Mouse (Mus musculus) liver, embryonic 16.5 days (tissue): ENCODE data around the gene Scn2b. TPM values are rescaled to one million over a fixed set of nuclear protein-coding genes. Genes with fewer than 3 reads are reported as not detected.
A peak's percentile ranks its signal among the peaks of the same experiment; 100 is the strongest.

Source experiments
- ATAC-seq: fragments of 200-750 bp; cut with Nextera tagmentation; 2 replicates; pipeline ENCODE4 v1.8.0; 2017; ENCODE audit warnings: low read depth, mild to moderate bottlenecking, moderate number of reproducible peaks, moderate library complexity
- H3K27ac ChIP-seq: fragments of 300-500 bp; sonication (generic); 2 replicates; pipeline ENCODE4 v1.5.1; 2014; ENCODE audit warnings: mild to moderate bottlenecking, low read length
- H3K27me3 ChIP-seq: fragments of 300-500 bp; sonication (generic); 2 replicates; pipeline ENCODE4 v1.6.1; 2014; ENCODE audit warnings: low read depth, low read length, mixed read lengths; ENCODE audit not compliant: control insufficient read depth, insufficient read depth
- H3K36me3 ChIP-seq: fragments of 300-500 bp; sonication (generic); 2 replicates; pipeline ENCODE4 v1.6.1; 2014; ENCODE audit warnings: mild to moderate bottlenecking; ENCODE audit not compliant: control insufficient read depth, insufficient read depth
- H3K4me1 ChIP-seq: fragments of 300-500 bp; sonication (generic); 2 replicates; pipeline ENCODE4 v1.6.1; 2014; ENCODE audit warnings: low read depth, low read length, mixed read lengths; ENCODE audit not compliant: control insufficient read depth
- H3K4me2 ChIP-seq: fragments of 300-500 bp; sonication (generic); 2 replicates; pipeline ENCODE4 v1.6.1; 2014; ENCODE audit warnings: low read depth, low read length, mixed read lengths
- H3K4me3 ChIP-seq: fragments of 300-500 bp; sonication (generic); 2 replicates; pipeline ENCODE4 v1.5.1; 2014; ENCODE audit warnings: low read depth, mild to moderate bottlenecking, low read length
- H3K9ac ChIP-seq: fragments of 300-500 bp; sonication (generic); 2 replicates; pipeline ENCODE4 v1.6.1; 2014; ENCODE audit warnings: low read depth, low read length
- H3K9me3 ChIP-seq: fragments of 300-500 bp; sonication (generic); replicated peaks from 2 replicates; pipeline ENCODE4 v1.6.1; 2016; ENCODE audit warnings: low read length; ENCODE audit not compliant: control insufficient read depth
- WGBS: fragments of 180-500 bp; shearing (Covaris S2); extraction: QIAGEN DNeasy Blood & Tissue Kit; methylation state at CpG from one replicate; pipeline ENCODE4 v1.1.7; 2014; ENCODE audit not compliant: insufficient replicate concordance; 5-methylcytosine and 5-hydroxymethylcytosine counted together
- polyA plus RNA-seq: library from polyadenylated mRNA; unstranded; fragments of >200 nt; fragmentation: Nextera tagmentation; extraction: Ambion mirVana; gene quantifications from 2 replicates; pipeline ENCODE4 v1.2.1, GENCODE M21; 2015

Gene Scn2b
- polyA plus RNA-seq, 1 experiment from 2014 or later: 0.20 TPM

- no peak for ATAC-seq
- Histone ChIP-seq H3K27me3 (peaks cover 21% of the 10 kb centered on the region), H3K27ac (no peak overlapping the region), H3K4me3 (peak overlapping the region; percentile 28; the same call in 1 of the 2 replicates), H3K36me3 (no peaks in the 10 kb centered on the region), H3K4me1 (no peaks in the 10 kb centered on the region; the same call in 1 of the 2 replicates), H3K9ac (no peak overlapping the region), H3K4me2 (peak overlapping the region; percentile 57), H3K9me3 (no peaks in the 10 kb centered on the region)
- 7% methylated on average over 27 of the region's 27 CpGs for WGBS
Measured at GRCm38 (mm10) chr9:45145533-45146266, 28.1 kb downstream of the Scn2b start.

DNA sequence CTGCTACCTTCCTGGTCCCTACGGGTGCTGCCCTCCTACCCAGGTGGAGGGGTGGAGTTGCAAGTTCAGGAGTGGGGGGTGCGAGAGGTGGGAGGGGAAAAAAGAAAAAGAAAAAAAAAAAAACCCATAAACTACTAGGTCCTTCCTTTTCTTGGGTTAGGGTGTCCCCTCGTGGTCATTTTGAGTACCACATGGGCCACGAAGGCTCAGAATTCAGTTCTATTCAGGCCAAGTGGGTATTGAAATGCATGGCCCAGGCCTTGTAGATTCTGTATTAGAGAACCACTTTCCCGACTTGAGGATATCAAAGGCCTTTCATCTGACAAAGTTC, 28.6 kb downstream of the Scn2b start:
- peak overlapping the region; percentile 28; the same call in 1 of the 2 replicates for H3K4me3 ChIP-seq
- WGBS: 0% methylated on average over 5 of the region's 5 CpGs
- no peak overlapping the region for H3K9ac ChIP-seq
- no peak overlapping the region for H3K27ac ChIP-seq
- no peaks in the 10 kb centered on the region for H3K9me3 ChIP-seq
- no peaks in the 10 kb centered on the region; the same call in 1 of the 2 replicates for H3K4me1 ChIP-seq
- peaks cover 21% of the 10 kb centered on the region for H3K27me3 ChIP-seq
- ATAC-seq: no peak
- H3K36me3 ChIP-seq: no peaks in the 10 kb centered on the region
- H3K4me2 ChIP-seq: peak overlapping the region; percentile 57

DNA sequence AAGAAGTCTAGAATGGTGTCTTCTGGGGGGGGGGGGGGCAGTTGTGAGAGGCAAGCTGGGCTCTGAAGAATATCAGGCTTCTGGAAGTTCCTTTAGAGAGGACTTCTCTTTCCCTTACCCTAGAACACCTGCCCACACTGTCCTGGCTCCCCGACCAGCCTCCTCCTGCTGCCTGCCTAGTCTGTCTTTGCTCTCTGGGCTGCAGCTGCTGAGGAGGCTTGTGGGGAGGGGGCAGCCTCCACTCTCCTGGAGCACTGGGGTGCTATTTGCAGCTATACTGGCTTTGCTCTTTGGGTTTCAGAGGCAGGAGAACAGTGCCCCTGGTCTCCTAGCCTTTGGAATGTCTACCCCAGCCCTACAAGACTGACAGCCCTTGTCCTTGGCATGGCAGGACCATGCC, 33.4 kb downstream of the Scn2b start:
- Histone ChIP-seq H3K36me3 (no peaks in the 10 kb centered on the region), H3K4me2 (no peak overlapping the region), H3K27me3 (peaks cover 6% of the 10 kb centered on the region), H3K9me3 (no peaks in the 10 kb centered on the region), H3K4me1 (no peaks in the 10 kb centered on the region; the same call in 1 of the 2 replicates), H3K4me3 (no peak overlapping the region), H3K27ac (no peak overlapping the region), H3K9ac (no peak overlapping the region)
- WGBS: 33% methylated on average over 1 of the region's 1 CpGs
- no peak for ATAC-seq

- H3K27ac ChIP-seq: no peak overlapping the region
- no peaks in the 10 kb centered on the region for H3K4me1 ChIP-seq
- no peaks in the 10 kb centered on the region for H3K36me3 ChIP-seq
- ATAC-seq: no peak
- 71% methylated on average over 7 of the region's 7 CpGs for WGBS
- H3K9me3 ChIP-seq: no peaks in the 10 kb centered on the region
- no peak overlapping the region for H3K4me3 ChIP-seq
- no peak overlapping the region for H3K4me2 ChIP-seq
- 0 out of 2 replicates have a peak, but pooled peaks cover 2% of the 10 kb centered on the region for H3K27me3 ChIP-seq
- H3K9ac ChIP-seq: no peak overlapping the region
Measured at GRCm38 (mm10) chr9:45153361-45153760, 35.8 kb downstream of the Scn2b start.

DNA sequence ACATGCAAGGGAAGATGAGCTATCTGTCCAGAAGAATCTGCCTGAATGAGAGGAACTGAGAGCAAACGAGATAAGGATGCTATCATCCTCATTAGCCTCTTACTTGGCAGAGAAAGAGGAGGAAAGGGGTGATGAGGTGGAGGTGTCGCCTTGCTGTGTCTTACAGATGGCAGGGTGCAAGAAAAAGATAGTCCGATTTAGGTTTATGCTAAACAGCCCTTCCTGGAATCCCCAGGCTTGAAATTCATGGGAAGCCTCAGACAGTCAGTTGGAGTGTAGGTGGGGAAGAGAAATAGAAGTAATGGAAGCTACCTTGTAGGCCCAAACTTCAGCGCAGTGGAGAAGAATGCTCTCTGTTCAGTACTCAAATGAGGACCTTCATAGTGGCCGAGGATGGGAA, 50.3 kb downstream of the Scn2b start:
- Histone ChIP-seq H3K27ac (no peak overlapping the region), H3K36me3 (no peaks in the 10 kb centered on the region), H3K4me1 (no peaks in the 10 kb centered on the region), H3K27me3 (no peaks in the 10 kb centered on the region), H3K9me3 (0 out of 2 replicates have a peak, but pooled peaks cover 2% of the 10 kb centered on the region), H3K4me3 (no peak overlapping the region), H3K9ac (no peak overlapping the region), H3K4me2 (no peak overlapping the region)
- no peak for ATAC-seq
- WGBS: 58% methylated on average over 5 of the region's 5 CpGs

GRCm38 (mm10) chr9:45170150-45170549, 52.6 kb downstream of the Scn2b start:
- H3K4me2 ChIP-seq: no peak overlapping the region
- H3K9ac ChIP-seq: no peak overlapping the region
- no peaks in the 10 kb centered on the region for H3K27me3 ChIP-seq
- no peaks in the 10 kb centered on the region for H3K4me1 ChIP-seq
- ATAC-seq: no peak
- H3K27ac ChIP-seq: no peak overlapping the region
- H3K9me3 ChIP-seq: 0 out of 2 replicates have a peak, but pooled peaks cover 2% of the 10 kb centered on the region
- WGBS: 70% methylated on average over 5 of the region's 5 CpGs
- no peak overlapping the region for H3K4me3 ChIP-seq
- H3K36me3 ChIP-seq: no peaks in the 10 kb centered on the region

DNA sequence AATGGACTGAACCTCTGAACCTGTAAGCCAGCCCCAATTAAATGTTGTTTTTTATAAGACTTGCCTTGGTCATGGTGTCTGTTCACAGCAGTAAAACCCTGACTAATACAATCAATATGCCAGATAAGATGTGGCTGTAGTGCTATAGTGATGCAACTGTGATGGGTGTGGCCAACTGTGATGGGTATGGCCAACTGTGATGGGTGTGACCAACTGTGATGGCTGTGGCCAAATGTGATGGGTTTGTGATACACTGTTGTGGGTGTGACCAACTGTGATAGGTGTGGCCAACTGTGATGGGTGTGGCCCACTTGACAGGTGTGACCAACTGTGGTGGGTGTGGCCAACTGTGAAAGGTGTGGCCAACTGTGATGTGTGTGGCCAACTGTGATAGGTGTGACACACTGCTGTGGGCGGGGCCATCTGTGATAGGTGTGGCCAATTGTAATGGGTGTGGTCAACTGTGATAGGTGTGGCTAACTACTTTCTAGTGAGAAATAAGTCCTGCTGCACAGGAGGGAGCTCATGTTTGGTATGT, 53.6 kb downstream of the Scn2b start:
- Histone ChIP-seq H3K9ac (no peak overlapping the region), H3K4me1 (no peaks in the 10 kb centered on the region), H3K4me2 (no peak overlapping the region), H3K36me3 (no peaks in the 10 kb centered on the region), H3K27ac (no peak overlapping the region), H3K9me3 (0 out of 2 replicates have a peak, but pooled peaks cover 2% of the 10 kb centered on the region), H3K4me3 (no peak overlapping the region), H3K27me3 (no peaks in the 10 kb centered on the region)
- no peak for ATAC-seq
- WGBS: 50% methylated on average over 1 of the region's 1 CpGs

DNA sequence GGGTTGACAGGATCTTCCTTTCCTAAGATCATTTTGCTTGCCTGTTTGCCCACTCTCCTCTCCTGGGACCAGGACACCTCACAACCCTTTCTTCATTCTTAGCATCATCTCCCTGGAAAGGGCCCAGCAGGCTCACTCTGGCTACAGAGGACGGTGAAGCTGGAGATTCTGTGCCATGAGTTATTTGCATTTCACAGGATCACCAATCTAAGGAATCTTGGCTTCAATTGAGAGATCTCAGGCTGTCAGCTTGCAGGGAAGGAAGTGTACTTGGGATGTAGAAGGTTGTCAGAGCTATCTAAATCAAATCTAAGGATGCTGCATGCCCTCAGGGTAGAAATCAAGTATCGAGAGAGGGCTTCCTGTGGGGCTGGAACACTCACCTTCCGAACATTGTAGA, 55.9 kb downstream of the Scn2b start:
- 43% methylated on average over 3 of the region's 3 CpGs for WGBS
- ATAC-seq: no peak

DNA sequence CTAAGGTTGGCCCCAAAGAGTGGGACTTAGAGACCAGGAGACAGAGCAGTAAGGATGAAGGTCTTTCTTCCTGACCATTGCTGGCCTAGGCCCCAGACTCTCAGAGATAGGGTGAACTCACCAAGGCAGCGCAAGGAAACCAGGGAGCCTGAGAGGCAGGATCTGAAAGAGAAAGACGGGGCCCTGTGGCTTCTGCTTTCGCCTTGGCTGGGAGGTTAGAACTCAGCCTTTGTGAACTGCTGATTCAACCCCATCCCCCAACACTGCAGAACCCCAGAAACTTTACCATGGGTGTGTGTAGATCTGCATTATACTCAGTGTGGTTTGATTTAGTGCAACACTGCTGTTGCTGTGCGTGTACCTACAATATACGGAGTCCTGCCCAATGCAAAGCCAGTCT, 61.7 kb downstream of the Scn2b start:
- ATAC-seq: no peak
- no peak overlapping the region for H3K27ac ChIP-seq
- H3K9me3 ChIP-seq: no peaks in the 10 kb centered on the region
- H3K27me3 ChIP-seq: no peaks in the 10 kb centered on the region
- no peaks in the 10 kb centered on the region for H3K4me1 ChIP-seq
- no peaks in the 10 kb centered on the region for H3K36me3 ChIP-seq
- H3K9ac ChIP-seq: no peak overlapping the region
- no peak overlapping the region for H3K4me2 ChIP-seq
- 55% methylated on average over 5 of the region's 5 CpGs for WGBS
- H3K4me3 ChIP-seq: no peak overlapping the region

More for the DNA sequence above, 55.9 kb downstream of the Scn2b start:
- H3K36me3 ChIP-seq: no peaks in the 10 kb centered on the region
- H3K9ac ChIP-seq: no peak overlapping the region
- no peak overlapping the region for H3K4me3 ChIP-seq
- H3K27me3 ChIP-seq: no peaks in the 10 kb centered on the region
- no peak overlapping the region for H3K4me2 ChIP-seq
- H3K27ac ChIP-seq: no peak overlapping the region
- H3K9me3 ChIP-seq: 0 out of 2 replicates have a peak, but pooled peaks cover 2% of the 10 kb centered on the region
- H3K4me1 ChIP-seq: no peaks in the 10 kb centered on the region
